In genomic region chr19:26844813-26845212, GRCm38 (mm10) we compare ENCODE assay signal across 8 mouse cellular contexts. TPM values are rescaled to one million over a fixed set of nuclear protein-coding genes. Genes with fewer than 3 reads are reported as not detected.
DNase-seq lines count a peak whose midpoint lies in the region; ATAC-seq and TF ChIP-seq lines count a peak whose summit lies in the region.

No protein-coding gene starts in this region.

- intact Hi-C loops in left cerebral cortex, postnatal 10 days (cut with DNase I), result no loop called here

- H3K4me2 ChIP-seq in embryonic facial prominence, embryonic 15.5 days (replicated peaks), result peak overlapping the region; percentile 51
- H3K4me2 ChIP-seq in intestine, embryonic 15.5 days (replicated peaks), result peak overlapping the region; percentile 56

- no peaks in the 10 kb centered on the region for H3K27me3 ChIP-seq in embryonic facial prominence, embryonic 15.5 days
- H3K27me3 ChIP-seq in intestine, embryonic 15.5 days (replicated peaks), result no peaks in the 10 kb centered on the region

- DNase-seq in layer of hippocampus, adult 2 months (ENCODE audit: low spot score in 2 of 2), result no peak
- DNase-seq in layer of hippocampus, adult 11-12 months (ENCODE audit: low spot score), result no peak
- peak; percentile 72 for DNase-seq in neural tube, embryonic 10.5 days (ENCODE audit: extremely low spot score, low spot score)
- DNase-seq in spleen, postnatal 14 days (ENCODE audit: low spot score in 2 of 2), result no peak
- no peak for DNase-seq in left cerebral cortex, postnatal 10 days (ENCODE audit: extremely low spot score in 1 of 2, low spot score in 2 of 2)
- no peak for DNase-seq in ovary, postnatal 14 days (ENCODE audit: low spot score)

- TF ChIP-seq CTCF in layer of hippocampus, adult 2 months (conservative IDR thresholded peaks at IDR 0.05), result no peak

- no peak for ATAC-seq in embryonic facial prominence, embryonic 15.5 days (ENCODE audit: insufficient number of reproducible peaks, low FRiP score, low TSS enrichment, low read depth)
- ATAC-seq in intestine, embryonic 15.5 days, result peak; percentile 44

- peaks cover 6% of the 10 kb centered on the region for H3K4me1 ChIP-seq in embryonic facial prominence, embryonic 15.5 days
- H3K4me1 ChIP-seq in intestine, embryonic 15.5 days (replicated peaks), result peaks cover 5% of the 10 kb centered on the region

- peak overlapping the region; percentile 92 for H3K27ac ChIP-seq in layer of hippocampus, adult 2 months
- H3K27ac ChIP-seq in embryonic facial prominence, embryonic 15.5 days (replicated peaks), result peak overlapping the region; percentile 94
- 0 out of 2 replicates have a peak overlapping the region, but pooled peaks have one; percentile 89 for H3K27ac ChIP-seq in intestine, embryonic 15.5 days

- no peaks in the 10 kb centered on the region for H3K9me3 ChIP-seq in embryonic facial prominence, embryonic 15.5 days (replicated peaks)
- no peaks in the 10 kb centered on the region for H3K9me3 ChIP-seq in intestine, embryonic 15.5 days

- H3K9ac ChIP-seq in embryonic facial prominence, embryonic 15.5 days, result no peak overlapping the region
- H3K9ac ChIP-seq in intestine, embryonic 15.5 days, result no peak overlapping the region

- no peaks in the 10 kb centered on the region for H3K36me3 ChIP-seq in embryonic facial prominence, embryonic 15.5 days
- H3K36me3 ChIP-seq in intestine, embryonic 15.5 days, result no peaks in the 10 kb centered on the region

- H3K4me3 ChIP-seq in layer of hippocampus, adult 2 months, result peak overlapping the region; percentile 59
- peak overlapping the region; percentile 60; the same call in 1 of the 2 replicates for H3K4me3 ChIP-seq in embryonic facial prominence, embryonic 15.5 days (replicated peaks)
- 0 out of 2 replicates have a peak overlapping the region, but pooled peaks have one; percentile 52 for H3K4me3 ChIP-seq in intestine, embryonic 15.5 days (replicated peaks)

- WGBS in embryonic facial prominence, embryonic 15.5 days, result 23% methylated on average over 8 of the region's 8 CpGs
- WGBS in intestine, embryonic 15.5 days, result 17% methylated on average over 8 of the region's 8 CpGs

RNA-seq across cellular contexts. Expression of gene Gm815, which starts 40.9 kb away (rescaled TPM):
- not detected for total RNA-seq in layer of hippocampus, adult 2 months (2021)
- not detected in 2 replicates for polyA plus RNA-seq in embryonic facial prominence, embryonic 15.5 days (2015; fragmentation: Nextera tagmentation; extraction: Ambion mirVana)
- not detected in 2 replicates for polyA plus RNA-seq in intestine, embryonic 15.5 days (2015; fragmentation: Nextera tagmentation; extraction: Ambion mirVana)
- total RNA-seq in left cerebral cortex, postnatal 10 days (2021), result not detected
